Mouse (Mus musculus): ENCODE measurements at regions not wholly inside any gene's neighbourhood (a gene's known extent, or its start where the extent isn't known, plus 50 kb on each side); places are given as distances from the start of the nearest gene placed in this dataset.

GRCm38 (mm10) chr3:31603237-31603636 lies 293.1 kb upstream of the Slc7a14 start:
- in situ Hi-C loops (cut with MboI) = no loop called here

- in situ Hi-C loops (cut with MboI) = loop anchor here (10.0 kb wide), 1 partner anchor 432 kb away; no protein-coding TSS in a partner anchor
These were observed 286.4 kb upstream of the Slc7a14 start for GRCm38 (mm10) chr3:31596581-31596980.

GRCm38 (mm10) chr3:31585971-31586370 lies 275.8 kb upstream of the Slc7a14 start:
- in situ Hi-C loops (cut with MboI) = no loop called here

GRCm38 (mm10) chr3:31573849-31574248 lies 263.7 kb upstream of the Slc7a14 start:
- in situ Hi-C loops (cut with MboI) = no loop called here

Measured in mature B cell (primary cell).